Mouse (Mus musculus) megakaryocyte, embryonic 14.5 days (primary cell): ENCODE measurements around the gene Rbms2.

Experiments
- FLI1 ChIP-seq: IDR thresholded peaks from 2 replicates; pipeline ENCODE4 v1.6.1; 2012; ENCODE audit warnings: low read length, inconsistent platforms, mixed read lengths
- GATA1 ChIP-seq: IDR thresholded peaks from 3 replicates; pipeline ENCODE4 v1.6.1; 2012; ENCODE audit warnings: mixed read lengths, low read length, inconsistent platforms, borderline replicate concordance

DNA sequence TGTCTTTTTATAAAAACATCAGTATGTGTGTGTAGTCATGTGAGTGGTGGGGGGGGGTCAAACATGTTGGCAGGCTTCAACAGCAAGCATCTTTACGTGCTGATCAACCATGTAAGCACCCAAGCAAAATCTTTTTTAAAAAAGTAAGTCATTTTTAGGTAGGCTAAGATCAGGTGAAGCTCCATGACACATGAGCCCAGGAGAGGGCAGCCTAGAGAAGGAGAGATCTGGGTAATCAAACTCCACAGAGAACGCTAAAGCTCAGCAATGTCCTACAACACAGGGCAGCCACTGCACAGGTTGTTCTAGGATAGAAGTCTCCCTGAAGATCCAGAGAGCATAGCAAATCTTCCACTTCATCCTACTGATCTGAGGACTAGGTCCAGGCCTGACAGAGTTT lies 37.9 kb downstream of the Rbms2 start:
- no peak for TF ChIP-seq FLI1
- TF ChIP-seq GATA1: no peak
